In the genomic region with DNA sequence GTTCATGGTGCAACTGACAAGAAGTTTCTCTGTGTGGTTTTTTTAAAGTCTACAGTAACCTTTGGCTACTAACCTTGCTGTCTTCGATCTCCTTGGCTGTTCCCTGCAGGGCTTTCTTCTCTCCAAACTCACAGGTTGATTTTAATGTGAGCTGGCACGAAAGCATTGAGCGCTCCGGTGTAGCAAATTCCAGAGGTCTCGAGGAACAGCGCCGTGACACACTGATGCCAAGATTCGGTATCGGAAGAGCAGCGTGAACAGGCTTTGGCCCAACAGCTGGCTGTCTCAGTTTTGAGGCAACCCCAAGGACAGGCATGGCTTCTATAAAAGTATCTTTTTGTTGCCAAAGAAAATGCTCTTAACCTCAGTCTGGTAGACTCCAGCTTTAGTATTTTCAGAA, we compare ENCODE assay signal across 12 mouse cellular contexts.
A peak's percentile ranks its signal among the peaks of the same experiment; 100 is the strongest.
DNase-seq lines count a peak whose midpoint lies in the region; ATAC-seq lines count a peak whose summit lies in the region.
"Had no signal": no experiment of that assay in that cellular context is flagged by ENCODE, and none has a peak within 500 bp of the region (broad histone marks: within the 10 kb centered on the region; RNA-seq: fewer than 3 reads in every experiment).

No protein-coding gene starts in this region.

- 0 out of 2 replicates have a peak overlapping the region, but pooled peaks have one; percentile 7 for H3K4me2 ChIP-seq in heart, embryonic 15.5 days
- H3K4me2 ChIP-seq: liver, embryonic 15.5 days had no signal

- H3K27me3 ChIP-seq in heart, embryonic 15.5 days = no peaks in the 10 kb centered on the region
- H3K27me3 ChIP-seq: liver, embryonic 15.5 days had no signal

- no peak overlapping the region for H3K9ac ChIP-seq in heart, embryonic 15.5 days
- H3K9ac ChIP-seq: liver, embryonic 15.5 days had no signal

- WGBS in heart, embryonic 15.5 days = 65% methylated on average over 10 of the region's 10 CpGs

- H3K4me1 ChIP-seq in heart, embryonic 15.5 days (replicated peaks) = no peaks in the 10 kb centered on the region
- H3K4me1 ChIP-seq: liver, embryonic 15.5 days had no signal

- no peaks in the 10 kb centered on the region for H3K36me3 ChIP-seq in heart, embryonic 15.5 days
- H3K36me3 ChIP-seq: liver, embryonic 15.5 days had no signal

- ATAC-seq in heart, embryonic 15.5 days (replicated peaks; ENCODE audit: insufficient number of reproducible peaks, insufficient read depth, low FRiP score, low read depth) = no peak

- H3K27ac ChIP-seq in heart, embryonic 15.5 days = peak overlapping the region; percentile 3; the same call in 1 of the 2 replicates
- H3K27ac ChIP-seq: liver, embryonic 15.5 days had no signal

- no peak for DNase-seq in heart, postnatal 4 days
- peak; percentile 3 for DNase-seq in testis, postnatal 14 days (ENCODE audit: low spot score)
- no peak for DNase-seq in testis, postnatal 10 days (ENCODE audit: low spot score)
- DNase-seq in kidney, postnatal 14 days = peak; percentile 24
- DNase-seq in ovary, postnatal 10 days (ENCODE audit: low spot score) = no peak
- no peak for DNase-seq in thymus, postnatal 0 days (ENCODE audit: low spot score)
- DNase-seq in thymus, postnatal 10 days (ENCODE audit: low spot score in 2 of 2) = no peak
- DNase-seq: layer of hippocampus, postnatal 36 days; thymus, postnatal 14 days had no signal

- H3K4me3 ChIP-seq in heart, embryonic 15.5 days = peak overlapping the region; percentile 19
- H3K4me3 ChIP-seq: erythroblast, embryonic 14.5 days; liver, embryonic 15.5 days had no signal

- H3K9me3 ChIP-seq in heart, embryonic 15.5 days (replicated peaks) = no peaks in the 10 kb centered on the region
- H3K9me3 ChIP-seq: liver, embryonic 15.5 days had no signal

Comparison
In these comparisons a context has a peak if more than half of its experiments do, and no peak if none do; other contexts are left out.
1. DNase-seq: peak in testis, postnatal 14 days (single experiment) and kidney, postnatal 14 days (single experiment); none in heart, postnatal 4 days (single experiment), testis, postnatal 10 days (single experiment), ovary, postnatal 10 days (single experiment), thymus, postnatal 0 days (single experiment) and thymus, postnatal 10 days (0 of 2).